Mouse (Mus musculus) limb, embryonic 13.5 days (tissue): ENCODE results near the gene Gm8369. TPM values are rescaled to one million over a fixed set of nuclear protein-coding genes. Genes with fewer than 3 reads are reported as not detected.
"Not testable (repeated sequence)": the region's sequence is repeated elsewhere in the genome, so short reads cannot be mapped to it uniquely, and the experiment has no call there.

Experiments used
- ATAC-seq: fragments of 200-750 bp; cut with Nextera tagmentation; 2 replicates; pipeline ENCODE4 v1.8.0; 2017; ENCODE audit warnings: low read depth, moderate number of reproducible peaks, moderate TSS enrichment; ENCODE audit not compliant: low FRiP score
- H3K27ac ChIP-seq: fragments of 300-500 bp; sonication (generic); 2 replicates; pipeline ENCODE4 v1.5.1; 2015; ENCODE audit warnings: inconsistent platforms, mild to moderate bottlenecking, moderate library complexity
- H3K27me3 ChIP-seq: fragments of 300-500 bp; sonication (generic); 2 replicates; pipeline ENCODE4 v1.6.1; 2015; ENCODE audit warnings: mild to moderate bottlenecking, inconsistent platforms
- H3K36me3 ChIP-seq: fragments of 300-500 bp; sonication (generic); 2 replicates; pipeline ENCODE4 v1.6.1; 2015; ENCODE audit warnings: inconsistent platforms, mild to moderate bottlenecking, moderate library complexity
- H3K4me1 ChIP-seq: fragments of 300-500 bp; sonication (generic); 2 replicates; pipeline ENCODE4 v1.6.1; 2015; ENCODE audit warnings: inconsistent platforms
- H3K4me2 ChIP-seq: fragments of 300-500 bp; sonication (generic); replicated peaks from 2 replicates; pipeline ENCODE4 v1.6.1; 2015; ENCODE audit warnings: inconsistent platforms, mild to moderate bottlenecking, moderate library complexity
- H3K4me3 ChIP-seq: fragments of 300-500 bp; sonication (generic); 2 replicates; pipeline ENCODE4 v1.5.1; 2015; ENCODE audit warnings: moderate library complexity, mild to moderate bottlenecking, inconsistent platforms
- H3K9ac ChIP-seq: fragments of 300-500 bp; sonication (generic); 2 replicates; pipeline ENCODE4 v1.6.1; 2015; ENCODE audit warnings: mild to moderate bottlenecking, inconsistent platforms
- H3K9me3 ChIP-seq: fragments of 300-500 bp; sonication (generic); 2 replicates; pipeline ENCODE4 v1.6.1; 2016; ENCODE audit warnings: inconsistent platforms
- WGBS: fragments of 180-500 bp; shearing (Covaris S2); methylation state at CpG from one replicate; pipeline ENCODE4 v1.1.7; 2015; 5-methylcytosine and 5-hydroxymethylcytosine counted together
- polyA plus RNA-seq: library from polyadenylated mRNA; unstranded; fragments of >200 nt; fragmentation: Nextera tagmentation; extraction: Ambion mirVana; gene quantifications from 2 replicates; pipeline ENCODE4 v1.2.1, GENCODE M21; 2015

Gene Gm8369
- not detected in 2 replicates for polyA plus RNA-seq

GRCm38 (mm10) chr19:11485746-11486145 lies at the start of gene Gm8369:
TSS of gene Gm8369 (plus strand) at chr19:11485938.
- no peak within 1 kb of the TSS for H3K4me2 ChIP-seq
- H3K27ac ChIP-seq = no peak within 1 kb of the TSS
- no peak within 1 kb of the TSS for H3K4me3 ChIP-seq
- H3K36me3 ChIP-seq = no peaks in the 10 kb centered on the region
- no peak within 1 kb of the TSS for H3K9ac ChIP-seq
- no peak for ATAC-seq
- WGBS = 86% methylated on average over 2 of the region's 2 CpGs
- no peaks in the 10 kb centered on the region for H3K4me1 ChIP-seq
- H3K27me3 ChIP-seq = no peaks in the 10 kb centered on the region
- H3K9me3 ChIP-seq = no peaks in the 10 kb centered on the region

- Histone ChIP-seq H3K36me3 (no peaks in the 10 kb centered on the region), H3K27ac (no peak within 1 kb of the TSS), H3K4me3 (no peak within 1 kb of the TSS), H3K4me1 (no peaks in the 10 kb centered on the region), H3K27me3 (no peaks in the 10 kb centered on the region), H3K9me3 (no peaks in the 10 kb centered on the region), H3K9ac (no peak within 1 kb of the TSS), H3K4me2 (no peak within 1 kb of the TSS)
- ATAC-seq = no peak
These were observed 42.4 kb upstream of the Gm8369 start, which contains the start of gene Ms4a4b for GRCm38 (mm10) chr19:11443338-11443737. TSS of gene Ms4a4b (plus strand) at chr19:11443553.

GRCm38 (mm10) chr19:11443964-11444363 lies 41.8 kb upstream of the Gm8369 start:
- Histone ChIP-seq H3K27ac (no peak overlapping the region), H3K4me1 (no peaks in the 10 kb centered on the region), H3K36me3 (no peaks in the 10 kb centered on the region), H3K4me3 (no peak overlapping the region), H3K9ac (no peak overlapping the region), H3K9me3 (no peaks in the 10 kb centered on the region), H3K4me2 (no peak overlapping the region), H3K27me3 (no peaks in the 10 kb centered on the region)
- 82% methylated on average over 5 of the region's 5 CpGs for WGBS
- no peak for ATAC-seq

GRCm38 (mm10) chr19:11447238-11447637 lies 38.5 kb upstream of the Gm8369 start:
- no peaks in the 10 kb centered on the region for H3K36me3 ChIP-seq
- 80% methylated on average over 2 of the region's 2 CpGs for WGBS
- H3K4me1 ChIP-seq = no peaks in the 10 kb centered on the region
- no peak overlapping the region for H3K9ac ChIP-seq
- ATAC-seq = no peak
- no peaks in the 10 kb centered on the region for H3K9me3 ChIP-seq
- no peak overlapping the region for H3K4me2 ChIP-seq
- H3K27me3 ChIP-seq = no peaks in the 10 kb centered on the region
- no peak overlapping the region for H3K4me3 ChIP-seq
- no peak overlapping the region for H3K27ac ChIP-seq

- WGBS = 85% methylated on average over 4 of the region's 4 CpGs
These were observed 26.7 kb upstream of the Gm8369 start for GRCm38 (mm10) chr19:11459041-11459440.

GRCm38 (mm10) chr19:11464795-11465194 lies 20.9 kb upstream of the Gm8369 start:
- H3K9me3 ChIP-seq, H3K4me1 ChIP-seq, H3K27ac ChIP-seq, H3K36me3 ChIP-seq, ATAC-seq, H3K4me2 ChIP-seq, H3K4me3 ChIP-seq, H3K27me3 ChIP-seq, H3K9ac ChIP-seq: not testable (repeated sequence)
- WGBS = 50% methylated on average over 1 of the region's 1 CpGs

More at GRCm38 (mm10) chr19:11459041-11459440, 26.7 kb upstream of the Gm8369 start:
- ATAC-seq, H3K4me3 ChIP-seq, H3K27ac ChIP-seq, H3K36me3 ChIP-seq, H3K4me2 ChIP-seq, H3K27me3 ChIP-seq, H3K9me3 ChIP-seq, H3K9ac ChIP-seq, H3K4me1 ChIP-seq: not testable (repeated sequence)

- 76% methylated on average over 5 of the region's 5 CpGs for WGBS
- Histone ChIP-seq H3K4me3 (no peak overlapping the region), H3K27ac (no peak overlapping the region), H3K27me3 (no peaks in the 10 kb centered on the region), H3K36me3 (no peaks in the 10 kb centered on the region), H3K4me2 (no peak overlapping the region), H3K4me1 (no peaks in the 10 kb centered on the region), H3K9ac (no peak overlapping the region), H3K9me3 (no peaks in the 10 kb centered on the region)
- ATAC-seq = no peak
These were observed 19.3 kb upstream of the Gm8369 start for GRCm38 (mm10) chr19:11466471-11466870.

GRCm38 (mm10) chr19:11468361-11468760 lies 17.4 kb upstream of the Gm8369 start:
- ATAC-seq, H3K4me2 ChIP-seq, H3K27ac ChIP-seq, H3K9ac ChIP-seq, H3K9me3 ChIP-seq, H3K4me3 ChIP-seq, H3K36me3 ChIP-seq, H3K27me3 ChIP-seq, H3K4me1 ChIP-seq: not testable (repeated sequence)
- 69% methylated on average over 1 of the region's 1 CpGs for WGBS

GRCm38 (mm10) chr19:11469215-11469614 lies 16.5 kb upstream of the Gm8369 start, which contains the start of gene Ms4a6c:
TSS of gene Ms4a6c (plus strand) at chr19:11469366.
- not testable (repeated sequence) for H3K4me3 ChIP-seq, H3K9me3 ChIP-seq, H3K27ac ChIP-seq, H3K4me1 ChIP-seq, H3K9ac ChIP-seq, H3K4me2 ChIP-seq, ATAC-seq, H3K27me3 ChIP-seq, H3K36me3 ChIP-seq
- 74% methylated on average over 4 of the region's 4 CpGs for WGBS

GRCm38 (mm10) chr19:11479714-11480113 lies 6.0 kb upstream of the Gm8369 start:
- 98% methylated on average over 2 of the region's 2 CpGs for WGBS
- no peak overlapping the region for H3K4me3 ChIP-seq
- no peak overlapping the region for H3K9ac ChIP-seq
- H3K36me3 ChIP-seq = no peaks in the 10 kb centered on the region
- no peak overlapping the region for H3K27ac ChIP-seq
- H3K9me3 ChIP-seq = no peaks in the 10 kb centered on the region
- H3K4me2 ChIP-seq = no peak overlapping the region
- H3K4me1 ChIP-seq = no peaks in the 10 kb centered on the region
- H3K27me3 ChIP-seq = no peaks in the 10 kb centered on the region
- no peak for ATAC-seq

- Histone ChIP-seq H3K36me3 (no peaks in the 10 kb centered on the region), H3K27ac (no peak overlapping the region), H3K27me3 (no peaks in the 10 kb centered on the region), H3K4me1 (no peaks in the 10 kb centered on the region), H3K9ac (no peak overlapping the region), H3K4me3 (no peak overlapping the region), H3K4me2 (no peak overlapping the region), H3K9me3 (no peaks in the 10 kb centered on the region)
- 87% methylated on average over 2 of the region's 2 CpGs for WGBS
- ATAC-seq = no peak
These were observed 3.1 kb upstream of the Gm8369 start for GRCm38 (mm10) chr19:11482684-11483083.

- 73% methylated on average over 4 of the region's 4 CpGs for WGBS
- no peak for ATAC-seq
- Histone ChIP-seq H3K27ac (no peak overlapping the region), H3K4me3 (no peak overlapping the region), H3K9me3 (no peaks in the 10 kb centered on the region), H3K4me1 (no peaks in the 10 kb centered on the region), H3K9ac (no peak overlapping the region), H3K27me3 (no peaks in the 10 kb centered on the region), H3K4me2 (no peak overlapping the region), H3K36me3 (no peaks in the 10 kb centered on the region)
These were observed 1.8 kb upstream of the Gm8369 start for GRCm38 (mm10) chr19:11483941-11484340.

- Histone ChIP-seq H3K9me3 (no peaks in the 10 kb centered on the region), H3K27me3 (no peaks in the 10 kb centered on the region), H3K9ac (no peak overlapping the region), H3K4me1 (no peaks in the 10 kb centered on the region), H3K27ac (no peak overlapping the region), H3K36me3 (no peaks in the 10 kb centered on the region), H3K4me3 (no peak overlapping the region), H3K4me2 (no peak overlapping the region)
- WGBS = 78% methylated on average over 3 of the region's 3 CpGs
- no peak for ATAC-seq
These were observed 1.4 kb upstream of the Gm8369 start for GRCm38 (mm10) chr19:11484388-11484787.
